Mouse (Mus musculus): ENCODE measurements around the gene Kat8. TPM values are rescaled to one million over a fixed set of nuclear protein-coding genes. Genes with fewer than 3 reads are reported as not detected.
"Not testable (repeated sequence)": the region's sequence is repeated elsewhere in the genome, so short reads cannot be mapped to it uniquely, and the experiment has no call there.

Gene Kat8
- polyA plus RNA-seq, 1 experiment from 2014 or later: 50.9 TPM

- Histone ChIP-seq H3K27me3 (peaks cover 38% of the 10 kb centered on the region), H3K4me2 (no peak overlapping the region), H3K36me3 (0 out of 2 replicates have a peak, but pooled peaks cover 3% of the 10 kb centered on the region), H3K4me3 (replicated peaks) (no peak overlapping the region), H3K4me1 (replicated peaks) (peaks cover 35% of the 10 kb centered on the region), H3K9me3 (no peaks in the 10 kb centered on the region), H3K27ac (0 out of 2 replicates have a peak overlapping the region, but pooled peaks have one; percentile 25), H3K9ac (replicated peaks) (no peak overlapping the region)
- WGBS: 23% methylated on average over 13 of the region's 13 CpGs
- ATAC-seq (ENCODE audit: insufficient number of reproducible peaks, insufficient read depth, low FRiP score, low TSS enrichment, low read depth): no peak
Observed at GRCm38 (mm10) chr7:127932273-127933031, 20.1 kb downstream of the Kat8 start.

DNA sequence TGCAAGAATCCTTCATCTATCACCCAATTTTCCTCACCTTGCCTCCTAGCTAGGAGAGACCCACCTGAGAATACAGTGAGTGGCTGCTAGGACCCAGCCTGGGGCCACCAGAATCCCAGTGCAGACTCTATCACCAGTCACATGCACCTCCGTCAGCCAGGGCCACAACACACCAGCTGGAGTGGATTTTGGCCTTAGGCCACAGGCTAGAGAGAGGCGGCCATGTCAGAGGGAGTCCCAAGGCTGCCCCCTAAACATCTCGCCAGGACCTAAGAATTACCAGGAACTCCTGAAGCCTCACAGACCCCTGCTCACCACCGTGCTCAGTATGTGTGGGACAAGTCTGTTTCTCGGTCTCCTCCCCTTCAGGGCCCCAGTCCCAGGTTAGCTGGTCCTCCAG lies 21.8 kb downstream of the Kat8 start:
- Histone ChIP-seq H3K9ac (replicated peaks) (no peak overlapping the region; the same call in 1 of the 2 replicates), H3K4me1 (replicated peaks) (peaks cover 32% of the 10 kb centered on the region), H3K4me3 (replicated peaks) (no peak overlapping the region), H3K36me3 (no peaks in the 10 kb centered on the region), H3K4me2 (no peak overlapping the region), H3K27me3 (peaks cover 22% of the 10 kb centered on the region), H3K27ac (no peak overlapping the region), H3K9me3 (no peaks in the 10 kb centered on the region)
- ATAC-seq (ENCODE audit: insufficient number of reproducible peaks, insufficient read depth, low FRiP score, low TSS enrichment, low read depth): no peak
- 86% methylated on average over 5 of the region's 5 CpGs for WGBS

DNA sequence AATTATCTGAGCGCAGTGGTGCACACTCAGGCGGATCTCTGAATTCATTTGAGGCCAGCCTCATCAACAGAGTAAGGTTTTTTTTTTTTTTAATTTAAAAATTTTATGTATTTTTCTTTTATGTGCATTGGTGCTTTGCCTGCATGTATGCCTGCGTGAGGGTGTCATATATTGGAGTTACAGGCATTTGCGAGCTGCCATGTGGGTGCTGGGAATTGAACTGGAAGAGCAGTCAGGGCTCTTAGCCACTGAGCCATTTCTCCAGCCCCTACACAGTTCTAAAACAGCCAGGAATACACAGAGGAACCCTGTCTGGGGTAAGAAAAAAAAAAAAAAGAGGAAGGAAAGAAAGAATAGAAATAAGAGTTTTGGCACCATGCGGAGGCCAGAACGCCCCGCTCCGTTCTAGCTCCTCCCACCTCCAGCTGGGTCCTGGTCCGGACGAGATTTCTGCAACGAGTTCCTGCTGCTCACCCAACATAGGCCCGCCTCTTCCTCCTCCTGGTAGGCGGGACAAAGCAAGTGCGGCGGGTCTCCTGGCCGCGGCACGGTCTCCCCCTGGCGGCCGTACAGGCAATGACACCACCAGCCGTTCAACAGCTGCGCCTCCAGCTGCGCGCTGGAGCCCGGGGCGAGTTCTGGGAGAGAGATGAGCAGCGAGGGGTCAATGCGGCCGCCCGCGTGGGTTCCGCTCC lies 22.9 kb downstream of the Kat8 start:
- peak; percentile 90 for ATAC-seq (ENCODE audit: insufficient number of reproducible peaks, insufficient read depth, low FRiP score, low TSS enrichment, low read depth)
- 7% methylated on average over 31 of the region's 32 CpGs for WGBS
- Histone ChIP-seq H3K4me3 (replicated peaks) (peak overlapping the region; percentile 66), H3K36me3 (no peaks in the 10 kb centered on the region), H3K4me2 (peak overlapping the region; percentile 90), H3K27me3 (peaks cover 11% of the 10 kb centered on the region), H3K4me1 (replicated peaks) (peaks cover 22% of the 10 kb centered on the region), H3K9me3 (no peaks in the 10 kb centered on the region), H3K9ac (replicated peaks) (peak overlapping the region; percentile 81), H3K27ac (peak overlapping the region; percentile 51; the same call in 1 of the 2 replicates)

DNA sequence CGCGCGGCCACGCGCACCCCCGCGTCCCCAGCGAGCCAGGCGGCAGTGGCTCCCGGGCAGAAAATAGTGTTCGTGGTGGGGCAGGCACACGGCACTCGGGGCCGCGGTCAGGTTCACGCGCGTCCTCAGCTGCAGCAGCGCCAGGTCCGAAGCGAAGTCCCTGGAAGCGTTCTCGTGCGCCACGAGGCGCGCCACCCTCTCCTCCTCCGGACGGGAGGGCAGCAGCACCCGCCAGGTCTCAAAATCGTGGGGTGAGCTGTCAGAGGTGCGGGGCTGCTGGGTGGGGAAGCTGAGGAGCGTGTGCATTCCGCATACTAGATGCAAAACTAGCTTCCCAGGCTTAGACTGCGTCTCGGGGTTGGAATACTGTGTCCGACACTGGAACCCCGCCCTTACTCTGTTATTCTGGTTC lies 23.4 kb downstream of the Kat8 start:
- H3K36me3 ChIP-seq: no peaks in the 10 kb centered on the region
- peak overlapping the region; percentile 90 for H3K4me2 ChIP-seq
- peak overlapping the region; percentile 51; the same call in 1 of the 2 replicates for H3K27ac ChIP-seq
- WGBS: 2% methylated on average over 37 of the region's 38 CpGs
- peaks cover 22% of the 10 kb centered on the region for H3K4me1 ChIP-seq (replicated peaks)
- H3K9me3 ChIP-seq: no peaks in the 10 kb centered on the region
- peaks cover 6% of the 10 kb centered on the region for H3K27me3 ChIP-seq
- peak overlapping the region; percentile 81 for H3K9ac ChIP-seq (replicated peaks)
- peak overlapping the region; percentile 66 for H3K4me3 ChIP-seq (replicated peaks)
- ATAC-seq (ENCODE audit: insufficient number of reproducible peaks, insufficient read depth, low FRiP score, low TSS enrichment, low read depth): peak; percentile 12; the same call in 1 of the 2 replicates

DNA sequence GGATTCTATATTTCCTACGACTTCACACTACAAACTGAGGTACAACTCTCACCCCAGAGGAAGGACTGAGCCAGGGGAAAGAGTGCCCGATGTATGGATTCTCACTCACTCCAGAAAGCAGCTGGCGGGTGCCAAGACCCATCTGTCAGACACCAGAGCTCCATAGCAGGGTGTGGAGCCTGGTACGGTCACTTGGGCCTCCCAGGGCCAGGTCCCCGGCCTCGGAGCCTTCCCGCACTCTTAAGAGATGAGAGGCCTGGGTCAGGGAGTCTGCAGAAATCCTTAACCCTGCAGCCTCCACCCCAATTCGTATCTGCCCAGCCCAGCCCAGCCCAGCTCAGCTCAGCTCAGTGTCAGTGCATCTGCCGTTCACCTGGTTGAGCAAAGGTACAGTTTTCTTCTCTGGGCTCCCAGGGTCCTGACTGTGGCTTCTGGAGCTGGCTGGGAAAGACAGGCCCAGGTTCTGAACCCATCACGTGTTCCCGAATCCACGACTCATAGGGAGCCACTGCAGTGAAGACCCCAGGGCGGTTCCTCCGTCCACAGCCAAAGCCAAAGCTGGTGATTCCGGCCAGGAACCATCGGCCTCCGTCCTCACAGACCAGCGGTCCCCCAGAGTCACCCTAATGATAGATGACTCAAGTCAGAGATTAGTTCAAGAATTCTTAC lies 24.0 kb downstream of the Kat8 start:
- Histone ChIP-seq H3K27ac (no peak overlapping the region), H3K4me1 (replicated peaks) (peaks cover 20% of the 10 kb centered on the region)

GRCm38 (mm10) chr7:127942097-127942496 lies 29.8 kb downstream of the Kat8 start:
- not testable (repeated sequence) for H3K9me3 ChIP-seq; H3K4me1 ChIP-seq (replicated peaks); ATAC-seq (ENCODE audit: insufficient number of reproducible peaks, insufficient read depth, low FRiP score, low TSS enrichment, low read depth); H3K9ac ChIP-seq (replicated peaks); H3K4me2 ChIP-seq; H3K36me3 ChIP-seq; H3K27ac ChIP-seq; H3K4me3 ChIP-seq (replicated peaks)
- WGBS: 50% methylated on average over 2 of the region's 2 CpGs
- peaks cover 42% of the 10 kb centered on the region for H3K27me3 ChIP-seq

More for the DNA sequence above, 24.0 kb downstream of the Kat8 start:
- peak overlapping the region; percentile 90 for H3K4me2 ChIP-seq
- H3K4me3 ChIP-seq (replicated peaks): peak overlapping the region; percentile 66
- 57% methylated on average over 18 of the region's 18 CpGs for WGBS
- peak overlapping the region; percentile 81 for H3K9ac ChIP-seq (replicated peaks)
- no peak; the same call in 1 of the 2 replicates for ATAC-seq (ENCODE audit: insufficient number of reproducible peaks, insufficient read depth, low FRiP score, low TSS enrichment, low read depth)
- no peaks in the 10 kb centered on the region for H3K9me3 ChIP-seq
- peaks cover 5% of the 10 kb centered on the region for H3K27me3 ChIP-seq
- no peaks in the 10 kb centered on the region for H3K36me3 ChIP-seq

GRCm38 (mm10) chr7:127944614-127945013 lies 32.3 kb downstream of the Kat8 start:
- WGBS: 10% methylated on average over 23 of the region's 23 CpGs
- peak overlapping the region; percentile 17; the same call in 1 of the 2 replicates for H3K4me3 ChIP-seq (replicated peaks)

GRCm38 (mm10) chr7:127946470-127947023 lies 34.2 kb downstream of the Kat8 start, which contains the start of gene Prss36:
Gene Prss36 (minus strand): TSS chr7:127946725.
- H3K27ac ChIP-seq: no peak within 1 kb of the TSS
- H3K36me3 ChIP-seq: no peaks in the 10 kb centered on the region
- peaks cover 4% of the 10 kb centered on the region; the same call in 1 of the 2 replicates for H3K4me1 ChIP-seq (replicated peaks)
- H3K27me3 ChIP-seq: peaks cover 46% of the 10 kb centered on the region
- ATAC-seq (ENCODE audit: insufficient number of reproducible peaks, insufficient read depth, low FRiP score, low TSS enrichment, low read depth): no peak
- WGBS: 78% methylated on average over 6 of the region's 6 CpGs
- no peak within 1 kb of the TSS for H3K9ac ChIP-seq (replicated peaks)
- H3K4me3 ChIP-seq (replicated peaks): no peak within 1 kb of the TSS
- no peaks in the 10 kb centered on the region for H3K9me3 ChIP-seq
- H3K4me2 ChIP-seq: no peak within 1 kb of the TSS

More at GRCm38 (mm10) chr7:127944614-127945013, 32.3 kb downstream of the Kat8 start:
- H3K36me3 ChIP-seq: no peaks in the 10 kb centered on the region
- H3K9me3 ChIP-seq: no peaks in the 10 kb centered on the region
- H3K4me1 ChIP-seq (replicated peaks): peaks cover 4% of the 10 kb centered on the region; the same call in 1 of the 2 replicates
- peaks cover 46% of the 10 kb centered on the region for H3K27me3 ChIP-seq
- ATAC-seq (ENCODE audit: insufficient number of reproducible peaks, insufficient read depth, low FRiP score, low TSS enrichment, low read depth): no peak
- 0 out of 2 replicates have a peak overlapping the region, but pooled peaks have one; percentile 23 for H3K9ac ChIP-seq (replicated peaks)
- H3K27ac ChIP-seq: no peak overlapping the region
- H3K4me2 ChIP-seq: peak overlapping the region; percentile 32

DNA sequence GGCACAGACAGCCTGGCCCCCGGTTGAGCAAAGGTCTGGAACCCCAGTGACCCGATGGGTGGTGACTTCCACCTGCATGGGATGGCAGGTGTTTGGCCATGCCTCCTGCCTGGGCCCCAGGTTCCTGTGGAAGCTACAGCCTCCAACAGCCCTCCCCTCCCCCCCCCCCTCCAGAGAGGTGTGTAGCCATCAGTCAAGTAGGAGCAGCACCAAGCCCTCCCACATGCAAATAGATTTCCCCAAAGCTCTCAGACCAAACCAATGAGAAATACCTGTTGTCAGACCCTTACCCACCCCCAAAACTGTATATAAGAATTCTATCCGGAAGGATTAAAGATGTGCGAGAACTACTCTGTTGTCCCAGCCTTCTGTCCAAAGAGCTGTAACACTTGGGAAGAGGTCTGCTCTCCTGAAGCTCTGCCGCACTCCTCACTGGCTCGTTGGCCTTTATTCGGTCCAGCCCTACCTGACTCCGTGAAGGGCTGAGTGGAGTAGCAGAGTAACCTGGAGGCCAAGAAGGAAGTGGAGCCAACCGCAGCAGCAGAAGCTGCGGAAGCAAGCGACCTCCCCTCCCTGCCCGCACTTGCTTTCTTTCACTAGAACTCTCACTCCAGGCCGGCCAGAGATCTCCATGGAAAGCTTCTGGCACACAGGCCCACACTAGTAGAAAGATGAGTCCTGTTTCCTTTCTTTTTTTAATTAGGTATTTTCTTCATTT lies 40.7 kb downstream of the Kat8 start:
- Histone ChIP-seq H3K27me3 (no peaks in the 10 kb centered on the region; the same call in 1 of the 2 replicates), H3K27ac (no peak overlapping the region), H3K9ac (replicated peaks) (no peak overlapping the region), H3K4me2 (no peak overlapping the region), H3K36me3 (no peaks in the 10 kb centered on the region), H3K9me3 (no peaks in the 10 kb centered on the region), H3K4me1 (replicated peaks) (no peaks in the 10 kb centered on the region), H3K4me3 (replicated peaks) (no peak overlapping the region)
- no peak for ATAC-seq (ENCODE audit: insufficient number of reproducible peaks, insufficient read depth, low FRiP score, low TSS enrichment, low read depth)
- 40% methylated on average over 13 of the region's 13 CpGs for WGBS

- Histone ChIP-seq H3K9me3 (no peaks in the 10 kb centered on the region), H3K27me3 (no peaks in the 10 kb centered on the region), H3K4me3 (replicated peaks) (no peak overlapping the region), H3K27ac (no peak overlapping the region), H3K4me2 (no peak overlapping the region), H3K9ac (replicated peaks) (no peak overlapping the region), H3K4me1 (replicated peaks) (no peaks in the 10 kb centered on the region), H3K36me3 (no peaks in the 10 kb centered on the region)
- no peak for ATAC-seq (ENCODE audit: insufficient number of reproducible peaks, insufficient read depth, low FRiP score, low TSS enrichment, low read depth)
- 64% methylated on average over 5 of the region's 5 CpGs for WGBS
Observed at GRCm38 (mm10) chr7:127959364-127959763, 47.0 kb downstream of the Kat8 start.
